Mouse (Mus musculus) adrenal gland, postnatal 4 days (tissue): Measurements from ENCODE around the gene Cd36. TPM values are rescaled to one million over a fixed set of nuclear protein-coding genes. Genes with fewer than 3 reads are reported as not detected.
"Not testable (repeated sequence)": the region's sequence is repeated elsewhere in the genome, so short reads cannot be mapped to it uniquely, and the experiment has no call there.

ENCODE experiments used
- DNase-seq, 2 experiments: peaks; one replicate each; pipeline ENCODE4 v3.0.0; 2021 to 2022; ENCODE audit warnings: low spot score in 2 of 2, mixed read lengths in 2 of 2
- long read RNA-seq, 2 experiments: library from polyadenylated mRNA; stranded (forward); transcript quantifications; one replicate each; pipeline ENCODE4 v2.0.0; 2021
- total RNA-seq, 2 experiments: library from RNA; stranded (reverse); gene quantifications; 2 replicates each; pipeline ENCODE4 v1.2.3; 2021

Cd36 gene
- total RNA-seq, result 100 to 1,000 TPM; 270 to 347 TPM
- long read RNA-seq, experiment 1, transcript Cd36-204 (15 exons, 3,399 nt), result minor isoform, 5 of 85 reads
- long read RNA-seq, experiment 1, transcript Cd36-201 (15 exons, 3,016 nt), result major isoform, 10 of 85 reads
- long read RNA-seq, experiment 1, partial matches to known transcripts, result 55 of 85 reads
- long read RNA-seq, experiment 1, other reads (novel, unspliced or antisense), result 10 of 85 reads
- long read RNA-seq, experiment 2, transcript Cd36-201 (15 exons, 3,016 nt), result major isoform, 37 of 121 reads
- long read RNA-seq, experiment 2, transcript Cd36-204 (15 exons, 3,399 nt), result minor isoform, 15 of 121 reads
- long read RNA-seq, experiment 2, partial matches to known transcripts, result 31 of 121 reads
- long read RNA-seq, experiment 2, other reads (novel, unspliced or antisense), result 31 of 121 reads

DNA sequence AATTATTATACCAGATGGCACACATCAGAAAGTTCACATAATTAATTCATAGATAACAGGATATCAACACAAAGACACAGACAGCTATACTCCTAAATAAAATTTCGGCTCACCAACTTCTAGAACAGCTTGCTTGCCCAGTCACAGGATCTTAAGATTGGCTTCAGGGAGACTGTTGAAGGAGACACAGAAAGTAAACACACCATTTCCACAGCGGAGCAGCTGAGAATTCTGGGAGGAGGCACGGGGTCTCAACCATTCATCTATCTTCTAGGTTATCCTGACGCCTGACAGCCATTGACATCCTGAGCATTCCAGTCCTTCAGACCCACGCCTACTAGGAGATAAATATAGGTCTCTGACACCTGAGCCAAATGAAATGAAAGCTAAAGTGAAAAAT is at the start of gene Cd36:
Gene Cd36 (minus strand): TSS at position 204 of the 400 bp plus-strand sequence.
- DNase-seq, result no peak

DNA sequence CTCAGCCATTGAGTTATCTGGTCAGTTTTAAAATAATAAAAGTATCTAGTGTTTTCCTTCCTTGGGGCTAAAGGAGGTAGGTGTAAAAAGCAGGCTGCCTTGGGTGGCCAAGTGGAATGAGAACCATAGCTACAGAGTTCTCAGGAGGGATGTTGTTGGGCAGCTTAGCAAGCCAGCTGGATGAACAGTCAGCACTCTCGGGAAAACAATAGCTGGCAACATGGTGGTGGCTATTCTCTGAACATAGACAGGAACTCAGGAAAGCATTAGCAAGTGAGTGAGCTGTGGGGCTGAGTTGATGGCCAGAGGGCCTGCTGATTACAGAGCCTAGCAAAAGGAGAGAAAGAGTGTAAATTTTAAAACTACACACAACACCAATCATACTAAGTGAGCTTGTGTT is 45.9 kb upstream of the Cd36 start:
- DNase-seq, result no peak

DNA sequence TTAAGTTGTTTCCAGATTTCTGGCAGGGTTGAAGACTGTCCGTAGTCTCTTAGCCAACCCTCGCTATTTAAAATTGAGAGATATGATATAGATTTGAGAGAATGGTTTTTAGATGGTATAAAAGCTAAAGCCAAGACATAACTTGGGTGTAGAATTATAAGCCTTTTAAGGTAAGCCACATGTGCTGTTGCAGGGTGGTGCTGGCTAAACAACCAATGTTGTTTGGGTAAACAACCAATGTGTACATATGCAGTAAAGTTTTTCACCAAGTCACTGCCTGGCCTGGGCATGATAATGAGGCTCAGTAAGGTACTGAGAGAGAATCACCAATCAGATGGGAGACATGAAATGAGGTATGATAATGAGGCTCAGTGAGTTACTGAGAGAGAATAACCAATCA is 43.0 kb upstream of the Cd36 start:
- not testable (repeated sequence) for DNase-seq

DNA sequence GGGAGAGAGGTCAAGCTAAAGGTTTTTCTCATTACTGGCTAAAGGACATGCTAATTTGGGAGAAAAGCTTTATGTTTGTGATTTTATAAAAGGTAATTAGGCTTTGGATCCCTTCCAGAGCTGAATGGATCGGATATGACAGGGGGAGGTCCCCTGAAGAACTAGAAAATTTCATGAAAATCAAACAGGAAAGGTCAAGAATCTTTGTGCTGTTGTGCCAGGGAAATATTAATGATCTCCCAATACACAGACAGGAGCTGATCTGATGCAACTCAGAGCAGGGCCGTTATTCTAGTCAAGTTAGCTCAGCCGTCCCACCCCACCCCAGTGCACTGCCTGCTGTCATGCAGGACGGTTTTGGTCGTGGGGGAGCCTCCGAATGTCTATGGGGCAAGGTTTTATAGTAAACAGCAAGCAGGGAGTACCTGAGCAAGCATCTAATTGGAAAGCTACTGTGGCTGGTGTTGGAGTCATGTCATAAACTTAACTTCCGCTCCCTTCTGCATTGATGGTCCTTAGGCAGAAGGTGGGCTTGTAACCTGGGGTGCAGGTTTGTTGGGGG is 40.5 kb upstream of the Cd36 start:
- DNase-seq, result no peak

DNA sequence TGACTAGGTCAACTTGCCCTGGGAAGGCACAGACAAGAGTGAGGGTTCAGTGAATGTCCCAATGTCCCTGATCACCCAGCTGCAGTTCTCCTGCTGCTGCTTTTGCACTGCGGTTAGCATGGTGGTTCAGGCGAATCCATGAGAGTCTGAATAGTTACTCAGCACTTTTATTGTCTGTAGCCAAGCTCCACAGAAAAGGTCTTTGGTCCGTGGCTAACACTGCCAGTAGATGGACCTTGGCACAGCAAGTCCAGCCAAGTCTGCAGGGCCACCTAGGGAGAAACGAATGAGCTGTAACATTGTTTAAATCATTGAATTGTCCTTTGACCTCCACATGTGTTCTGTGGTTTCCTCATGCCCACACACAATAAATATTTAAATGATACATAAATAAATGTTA is 39.9 kb upstream of the Cd36 start:
- DNase-seq, result no peak

DNA sequence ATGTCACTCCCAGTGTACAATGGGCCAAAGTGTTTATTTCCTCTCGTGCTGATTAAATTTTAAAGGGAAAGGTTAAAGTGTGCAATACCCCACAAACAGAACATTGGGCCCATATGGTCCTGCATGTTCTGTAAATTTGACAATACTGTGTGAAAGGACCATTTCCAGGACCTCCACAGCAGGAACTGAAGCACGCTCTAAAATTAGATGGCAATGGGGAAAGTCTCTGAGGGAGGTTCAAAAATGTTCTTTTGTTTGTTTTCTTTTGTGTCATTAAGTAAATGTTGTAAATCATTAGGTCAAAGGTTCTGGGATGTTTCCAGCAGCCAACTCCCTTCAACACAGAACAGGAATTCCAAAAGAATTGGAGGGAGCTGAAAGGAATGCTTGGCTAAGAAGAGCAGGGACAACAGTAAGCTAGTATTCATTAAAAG is 35.5 kb upstream of the Cd36 start:
- DNase-seq, result no peak

DNA sequence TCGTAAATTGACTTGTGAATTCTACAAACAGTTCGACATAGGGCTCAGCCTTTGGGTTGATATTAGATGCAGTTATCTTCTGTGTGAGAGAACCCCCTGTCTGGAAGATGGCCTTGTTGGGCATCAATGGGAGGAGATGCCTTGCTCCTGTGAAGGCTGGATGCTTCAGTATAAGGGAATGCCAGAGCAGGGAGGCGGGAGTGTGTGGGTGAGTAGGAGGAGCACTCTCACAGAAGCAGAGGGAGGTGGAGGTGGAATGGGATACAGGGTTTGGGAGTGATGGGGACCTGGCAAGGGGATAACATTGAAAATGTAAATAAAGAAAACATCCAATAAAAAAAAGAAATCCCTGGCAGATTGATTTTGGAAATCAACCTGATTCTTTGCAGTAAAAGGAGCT is 35.0 kb upstream of the Cd36 start:
- no peak for DNase-seq

DNA sequence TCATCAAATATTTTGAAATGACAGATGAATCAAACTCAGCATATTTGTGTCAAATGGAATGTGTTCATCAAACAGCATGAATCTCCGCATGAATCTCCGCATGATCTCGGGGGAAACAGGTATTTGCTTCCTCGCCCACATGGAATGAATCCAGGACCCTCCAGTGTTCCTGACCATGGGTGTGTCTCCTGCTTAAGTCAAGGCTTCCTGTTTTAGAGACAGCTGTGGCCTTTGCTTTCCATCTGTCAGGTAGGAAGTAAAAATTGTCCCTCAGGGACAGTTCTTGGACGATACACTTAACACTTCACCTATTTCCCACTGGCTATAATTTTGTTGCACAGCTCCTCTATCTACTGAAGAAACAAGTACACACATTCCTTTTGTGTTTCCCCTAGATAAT is 30.4 kb upstream of the Cd36 start:
- DNase-seq, result no peak

DNA sequence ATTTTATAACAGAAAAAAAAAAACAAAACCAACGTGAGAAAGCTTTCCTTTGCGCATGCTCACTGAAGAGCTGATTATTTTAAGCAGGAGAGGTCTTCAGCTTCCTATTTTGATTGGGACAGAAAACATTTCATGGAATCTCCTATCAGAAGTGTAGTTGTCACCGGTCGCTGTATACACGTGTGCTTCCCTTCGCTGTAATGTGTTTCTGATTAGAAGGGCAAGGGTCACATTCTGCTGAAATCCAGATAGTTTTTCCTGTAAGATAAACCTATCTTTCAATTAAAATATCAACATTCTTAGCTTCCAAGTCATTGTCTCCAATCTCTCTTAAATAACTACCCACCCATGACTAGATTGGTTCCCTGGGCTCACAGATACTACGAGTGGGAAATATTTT is 16.2 kb upstream of the Cd36 start:
- no peak for DNase-seq

DNA sequence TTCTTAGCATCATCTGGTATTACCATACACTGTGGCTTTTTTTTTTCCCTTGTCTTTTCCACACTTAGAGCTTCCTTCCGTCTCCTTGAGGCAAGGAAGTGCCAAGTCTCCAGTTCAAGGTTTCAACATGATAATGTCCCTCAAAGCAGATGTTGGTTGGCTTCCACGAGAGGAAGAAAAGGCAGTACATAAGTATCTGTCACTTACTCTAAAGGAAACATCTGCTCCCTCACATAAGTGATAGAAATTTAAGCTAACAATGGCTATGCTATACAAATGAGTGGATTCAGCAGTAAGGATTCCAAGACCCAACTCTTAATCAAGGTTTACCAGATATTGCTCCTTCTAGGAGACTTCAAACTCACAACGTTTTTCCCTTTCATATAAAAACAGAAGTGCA is 10.3 kb upstream of the Cd36 start:
- DNase-seq, result no peak

DNA sequence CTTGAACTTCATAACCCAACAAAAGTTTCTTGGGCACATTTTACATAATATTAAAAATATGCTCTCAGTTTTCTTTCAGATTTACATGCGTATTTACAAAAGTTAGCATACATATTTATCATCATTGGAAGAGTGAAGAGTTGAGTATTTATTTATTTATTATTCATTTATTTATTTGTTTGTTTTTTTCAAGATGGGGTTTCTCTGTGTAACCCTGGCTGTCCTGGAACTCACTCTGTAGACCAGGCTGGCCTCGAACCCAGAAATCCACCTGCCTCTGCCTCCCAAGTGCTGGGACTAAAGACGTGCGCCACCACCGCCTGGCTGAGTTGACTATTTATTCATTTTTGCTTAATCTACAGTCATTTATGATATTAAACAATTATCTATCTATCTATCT is 9.0 kb upstream of the Cd36 start:
- DNase-seq, result not testable (repeated sequence)

DNA sequence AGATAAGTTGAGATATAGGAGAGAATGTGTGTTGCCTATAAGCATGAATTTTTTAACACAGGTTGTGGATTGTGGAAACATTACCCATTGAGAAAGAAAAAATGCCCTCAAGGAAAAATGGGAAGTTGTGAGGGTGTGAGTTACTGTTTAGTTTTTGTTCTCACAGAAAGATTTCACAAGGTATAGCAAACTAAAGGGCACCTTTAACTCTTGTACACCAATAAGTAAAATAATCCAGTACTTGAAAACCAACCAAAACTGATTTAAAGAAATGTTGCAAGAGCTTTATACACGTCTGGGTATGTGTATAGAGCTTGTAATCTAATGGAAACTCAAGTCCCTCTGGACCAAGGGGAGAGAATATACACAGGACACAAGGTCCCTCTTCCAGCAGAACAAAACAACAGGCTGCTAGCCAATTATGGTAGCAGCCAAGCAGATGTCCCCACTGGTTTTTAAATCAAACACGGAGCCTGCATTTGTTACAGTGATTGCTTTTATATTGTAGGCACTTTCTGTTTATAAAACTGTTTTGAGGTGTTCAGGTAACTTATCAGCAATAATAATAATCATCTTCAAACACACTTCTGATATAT is 5.1 kb upstream of the Cd36 start:
- DNase-seq, result no peak

DNA sequence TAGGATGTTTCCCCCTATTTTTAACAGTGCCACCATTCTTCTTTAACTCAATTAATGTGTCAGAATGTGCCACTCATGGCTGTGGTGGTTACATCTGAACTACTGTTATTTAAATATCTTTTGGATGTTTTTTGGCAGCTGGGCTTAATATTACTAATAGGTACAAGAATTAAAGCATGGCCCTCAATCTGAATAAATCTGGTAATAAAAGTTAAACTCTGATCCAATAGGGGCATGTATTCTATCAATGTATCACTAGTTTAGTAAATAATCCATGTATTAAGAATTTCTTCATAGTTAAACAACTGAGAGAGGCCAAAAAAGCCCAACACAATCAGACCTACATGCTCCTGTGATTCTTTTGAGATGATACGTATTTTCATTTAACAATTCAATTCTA is 690 bp upstream of the Cd36 start:
- no peak for DNase-seq

DNA sequence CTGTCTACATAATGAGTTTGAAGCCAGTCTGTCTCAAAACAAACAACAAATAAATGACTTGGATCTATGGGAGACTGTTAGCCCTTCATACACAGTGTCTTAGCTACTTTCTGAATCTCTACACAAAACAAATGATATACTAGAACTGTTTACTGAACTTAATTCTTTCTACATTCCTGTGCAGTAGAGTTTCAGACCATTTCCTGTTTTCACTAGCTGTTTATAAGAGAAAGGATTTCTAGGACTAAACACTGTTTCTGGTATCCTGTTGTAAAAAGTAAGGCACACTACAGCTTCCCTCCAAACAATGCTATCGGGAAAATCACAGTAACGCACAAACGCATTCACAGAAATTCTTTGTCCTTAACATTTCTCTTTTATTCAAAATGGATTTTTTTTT is 2.2 kb downstream of the Cd36 start:
- DNase-seq, result no peak

DNA sequence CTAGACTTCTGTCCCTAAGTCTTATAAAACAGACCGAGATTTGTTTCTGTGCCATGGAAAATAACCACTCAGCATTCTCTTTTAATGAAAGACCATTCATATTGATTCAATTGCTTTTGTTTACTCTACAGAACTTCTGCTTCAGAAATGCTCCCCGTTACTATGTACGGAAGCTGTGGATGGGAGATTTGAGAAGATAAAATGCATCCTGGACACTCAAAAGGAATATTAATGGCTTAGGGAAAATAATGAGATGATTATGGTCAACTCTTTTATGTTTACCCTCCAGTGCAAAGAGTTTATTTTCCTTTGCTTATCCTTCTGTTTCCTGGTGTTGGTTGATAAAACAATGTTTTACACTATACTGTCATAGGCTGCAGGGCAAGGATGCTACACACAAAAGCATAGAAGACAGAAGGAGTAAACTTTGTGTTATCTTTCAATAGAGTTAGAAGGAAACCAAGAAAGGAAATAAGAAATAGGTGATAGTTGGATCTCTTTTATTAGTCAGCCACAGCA is 5.2 kb downstream of the Cd36 start:
- no peak for DNase-seq

DNA sequence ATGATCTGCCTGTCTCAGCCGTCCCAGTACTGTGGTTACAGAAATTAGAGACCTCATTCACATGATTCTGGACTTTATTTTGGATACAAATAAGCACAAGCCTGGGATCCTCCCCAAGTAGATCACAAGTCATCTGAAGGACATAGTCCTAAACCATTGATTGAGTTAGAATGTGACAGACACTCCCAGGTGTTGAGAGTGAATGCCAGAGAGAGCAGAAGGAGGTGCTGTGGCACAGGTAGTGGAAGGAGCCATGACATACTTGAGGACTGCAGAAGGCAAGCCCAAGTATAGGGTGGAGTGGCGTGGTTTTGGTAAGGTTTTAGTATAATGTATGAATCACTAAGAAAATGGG is 7.1 kb downstream of the Cd36 start:
- no peak for DNase-seq

DNA sequence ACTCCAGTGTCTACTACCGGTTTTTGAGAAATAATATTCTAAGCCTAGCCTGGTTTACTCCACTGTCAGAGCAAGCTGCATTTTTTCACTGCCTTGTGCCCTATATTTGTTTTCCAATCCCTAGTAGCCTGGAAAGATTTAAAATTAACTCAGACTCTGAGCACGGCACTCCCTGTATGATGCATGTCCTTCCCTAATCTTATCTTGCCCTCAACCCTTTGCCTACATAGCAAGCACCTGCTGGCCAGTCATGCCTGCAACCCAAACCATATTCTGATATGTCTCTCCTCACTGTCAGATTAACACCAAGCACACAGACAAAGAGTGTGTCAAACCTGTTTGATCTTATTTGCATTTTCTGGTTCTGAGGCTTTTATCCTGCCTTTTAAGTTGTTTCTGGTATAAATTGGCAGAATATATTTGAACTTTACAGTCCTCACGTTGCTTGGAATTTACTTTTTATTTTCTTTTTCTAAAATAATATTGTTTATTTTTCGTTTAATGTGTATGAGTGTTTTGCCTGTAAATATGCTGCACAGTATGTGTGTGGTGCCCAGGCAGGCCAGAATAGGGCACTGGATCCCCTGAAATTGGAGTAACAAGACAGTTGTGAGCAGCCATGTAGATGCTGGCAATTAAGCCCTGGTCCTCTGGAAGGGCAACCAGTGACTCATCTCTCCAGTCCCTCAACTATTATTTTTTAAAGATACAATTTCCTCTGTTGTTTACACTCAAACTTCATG is 7.6 kb downstream of the Cd36 start:
- DNase-seq, result no peak

DNA sequence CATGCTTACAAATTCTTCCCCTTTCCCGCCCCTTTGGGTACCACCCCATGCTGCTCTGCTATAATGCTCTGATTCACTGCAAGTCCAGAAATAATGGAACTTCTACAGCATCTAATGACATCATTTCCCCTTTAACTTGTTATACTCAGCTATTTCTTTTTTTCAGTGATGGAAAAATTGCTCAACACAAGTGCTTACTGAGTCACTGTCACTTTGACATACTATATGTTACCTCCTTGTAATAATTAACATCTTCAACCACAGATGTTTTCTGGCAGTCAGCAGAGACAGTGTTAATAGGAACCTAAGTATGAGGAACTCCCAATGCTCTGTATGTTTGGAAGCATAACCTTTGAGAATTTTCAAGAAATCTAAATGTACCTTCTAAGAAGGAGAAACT is 8.7 kb downstream of the Cd36 start:
- no peak for DNase-seq

DNA sequence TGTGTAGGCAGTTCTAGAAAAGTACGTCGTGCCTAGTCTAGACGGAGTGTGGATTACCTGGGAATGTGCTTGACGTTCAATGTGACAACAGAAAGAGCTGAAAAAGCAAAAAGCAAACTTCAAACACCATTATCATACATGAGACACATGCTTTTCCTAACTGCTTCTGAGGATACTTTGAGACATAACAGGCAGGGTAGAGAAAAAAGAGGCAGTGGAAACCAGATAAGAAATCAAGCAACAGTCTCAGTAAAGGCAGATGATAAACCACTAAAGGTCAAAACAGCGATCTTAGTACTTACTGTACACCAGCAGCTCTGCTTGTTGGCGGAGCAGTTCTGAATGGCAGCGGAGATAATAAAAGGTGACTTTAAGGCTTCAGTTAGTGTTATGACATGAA is 11.6 kb downstream of the Cd36 start:
- no peak for DNase-seq

DNA sequence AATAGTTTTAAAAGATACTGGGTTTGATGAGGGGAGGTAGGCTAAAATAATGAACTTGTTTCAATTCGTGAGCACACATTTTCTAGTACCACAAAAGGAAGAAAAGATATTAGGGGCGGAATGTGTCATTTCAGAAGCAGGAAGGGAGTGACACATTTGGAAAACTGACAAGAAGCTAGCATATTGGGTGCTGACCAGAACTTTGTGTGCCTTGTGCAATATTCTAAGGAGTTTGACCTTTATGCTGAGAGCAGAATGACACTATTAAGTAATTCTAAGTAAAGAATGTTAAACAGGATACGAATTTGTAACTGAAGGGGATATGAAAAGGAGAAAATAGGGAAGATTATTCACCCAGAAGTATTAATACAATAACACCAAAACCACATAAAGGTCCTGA is 12.0 kb downstream of the Cd36 start:
- no peak for DNase-seq

DNA sequence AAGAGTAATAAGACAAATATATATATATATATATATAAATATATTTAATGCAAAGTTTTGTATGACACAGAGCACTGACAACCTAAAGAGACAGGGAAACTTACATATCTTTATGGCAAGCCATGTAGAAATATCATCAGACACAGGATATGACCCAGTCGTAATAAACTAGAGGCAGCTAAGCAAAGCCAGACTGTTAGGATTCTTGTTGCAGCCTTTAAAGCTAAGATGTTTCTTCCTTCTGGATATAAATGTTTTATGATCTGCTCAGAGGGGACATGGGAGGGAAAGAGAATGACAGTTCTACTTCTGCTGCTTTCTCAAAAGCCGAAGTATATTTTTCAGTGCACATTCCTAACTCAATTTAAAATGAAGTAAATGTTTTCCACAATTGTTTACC is 14.3 kb downstream of the Cd36 start:
- DNase-seq, result no peak

DNA sequence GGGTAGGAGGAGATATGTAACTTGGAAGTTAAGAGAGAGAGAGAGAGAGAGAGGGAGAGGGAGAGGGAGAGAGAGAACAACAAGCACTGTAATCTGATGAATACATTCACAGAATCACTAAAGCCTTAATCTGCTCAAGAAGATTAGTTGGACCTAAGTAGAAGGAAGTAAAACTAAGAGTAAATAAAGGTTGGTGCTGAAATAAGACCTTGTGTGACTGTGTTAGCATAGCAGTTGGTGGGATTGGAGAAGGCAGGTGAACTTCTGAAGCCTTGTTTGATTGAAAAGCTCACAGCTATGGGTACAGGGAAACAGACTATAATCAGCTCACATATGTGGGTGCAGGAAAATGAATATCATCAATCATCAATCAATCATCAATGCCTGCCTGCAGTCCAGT is 23.2 kb downstream of the Cd36 start:
- DNase-seq, result no peak
